Mouse (Mus musculus): Measurements from ENCODE around the gene Psmb7.
A peak's percentile ranks its signal among the peaks of the same experiment; 100 is the strongest.

Psmb7 gene

GRCm38 (mm10) chr2:38643625-38644427, at the start of gene Psmb7:
Psmb7 (minus strand) TSS chr2:38644087.
- DNase-seq, result peak; percentile 87

- DNase-seq, result peak; percentile 38
These were observed 47.7 kb upstream of the Psmb7 start for GRCm38 (mm10) chr2:38691542-38691941.

- DNase-seq, result no peak
These were observed 46.0 kb upstream of the Psmb7 start for GRCm38 (mm10) chr2:38689881-38690280.

GRCm38 (mm10) chr2:38688791-38689520, 45.1 kb upstream of the Psmb7 start:
- DNase-seq, result peak; percentile 54

GRCm38 (mm10) chr2:38685746-38686145, 41.9 kb upstream of the Psmb7 start:
- no peak for DNase-seq

GRCm38 (mm10) chr2:38683083-38683482, 39.2 kb upstream of the Psmb7 start:
- no peak for DNase-seq

- no peak for DNase-seq
These were observed 38.3 kb upstream of the Psmb7 start for GRCm38 (mm10) chr2:38682209-38682608.

- no peak for DNase-seq
These were observed 35.1 kb upstream of the Psmb7 start for GRCm38 (mm10) chr2:38678947-38679346.

- DNase-seq, result no peak
These were observed 31.6 kb upstream of the Psmb7 start for GRCm38 (mm10) chr2:38675366-38675969.

- no peak for DNase-seq
These were observed 28.6 kb upstream of the Psmb7 start for GRCm38 (mm10) chr2:38672496-38672895.

GRCm38 (mm10) chr2:38668802-38669580, 25.1 kb upstream of the Psmb7 start:
- DNase-seq, result peak; percentile 8

GRCm38 (mm10) chr2:38661398-38661797, 17.5 kb upstream of the Psmb7 start:
- DNase-seq, result peak; percentile 13

- DNase-seq, result peak; percentile 59
These were observed 14.5 kb upstream of the Psmb7 start for GRCm38 (mm10) chr2:38658338-38658836.

GRCm38 (mm10) chr2:38653694-38654093, 9.8 kb upstream of the Psmb7 start:
- DNase-seq, result no peak

- DNase-seq, result no peak
These were observed 9.4 kb upstream of the Psmb7 start for GRCm38 (mm10) chr2:38653293-38653619.

- no peak for DNase-seq
These were observed 8.8 kb upstream of the Psmb7 start for GRCm38 (mm10) chr2:38652565-38653292.

- DNase-seq, result no peak
These were observed 8.2 kb upstream of the Psmb7 start for GRCm38 (mm10) chr2:38652098-38652497.

- DNase-seq, result no peak
These were observed 6.5 kb upstream of the Psmb7 start for GRCm38 (mm10) chr2:38650340-38650739.

- no peak for DNase-seq
These were observed 3.8 kb upstream of the Psmb7 start for GRCm38 (mm10) chr2:38647661-38648060.

- DNase-seq, result no peak
These were observed 3.3 kb upstream of the Psmb7 start for GRCm38 (mm10) chr2:38647201-38647606.

GRCm38 (mm10) chr2:38645936-38646335, 2.0 kb upstream of the Psmb7 start:
- peak; percentile 62 for DNase-seq

- DNase-seq, result no peak
These were observed 2.1 kb downstream of the Psmb7 start for GRCm38 (mm10) chr2:38641761-38642160.
